Mouse (Mus musculus) midbrain, embryonic 16.5 days (tissue): Measurements from ENCODE around the gene Hmgxb4. TPM values are rescaled to one million over a fixed set of nuclear protein-coding genes. Genes with fewer than 3 reads are reported as not detected.

Source experiments
- ATAC-seq: fragments of 200-750 bp; cut with Nextera tagmentation; 2 replicates; pipeline ENCODE4 v1.8.0; 2017; ENCODE audit warnings: moderate TSS enrichment
- H3K27ac ChIP-seq: fragments of 300-500 bp; sonication (generic); 2 replicates; pipeline ENCODE4 v1.5.1; 2014; ENCODE audit warnings: mild to moderate bottlenecking, low read length, mixed read lengths
- H3K27me3 ChIP-seq: fragments of 300-500 bp; sonication (generic); 2 replicates; pipeline ENCODE4 v1.6.1; 2014; ENCODE audit warnings: low read depth, low read length, mixed read lengths; ENCODE audit not compliant: control insufficient read depth, insufficient read depth
- H3K36me3 ChIP-seq: fragments of 300-500 bp; sonication (generic); 2 replicates; pipeline ENCODE4 v1.6.1; 2014; ENCODE audit warnings: mild to moderate bottlenecking, low read length, moderate library complexity, mixed read lengths; ENCODE audit not compliant: control insufficient read depth, insufficient read depth
- H3K4me1 ChIP-seq: fragments of 300-500 bp; sonication (generic); 2 replicates; pipeline ENCODE4 v1.6.1; 2014; ENCODE audit warnings: mild to moderate bottlenecking, low read length, mixed read lengths; ENCODE audit not compliant: control insufficient read depth, insufficient read depth
- H3K4me2 ChIP-seq: fragments of 300-500 bp; sonication (generic); 2 replicates; pipeline ENCODE4 v1.6.1; 2014; ENCODE audit warnings: mild to moderate bottlenecking, low read length, mixed read lengths
- H3K4me3 ChIP-seq: fragments of 300-500 bp; sonication (generic); 2 replicates; pipeline ENCODE4 v1.5.1; 2014; ENCODE audit warnings: low read depth, mild to moderate bottlenecking, low read length, moderate library complexity, mixed read lengths
- H3K9ac ChIP-seq: fragments of 300-500 bp; sonication (generic); 2 replicates; pipeline ENCODE4 v1.6.1; 2014; ENCODE audit warnings: low read depth, low read length, mixed read lengths
- H3K9me3 ChIP-seq: fragments of 300-500 bp; sonication (generic); replicated peaks from 2 replicates; pipeline ENCODE4 v1.6.1; 2014; ENCODE audit warnings: mild to moderate bottlenecking, low read length, mixed read lengths; ENCODE audit not compliant: control insufficient read depth, poor library complexity, severe bottlenecking
- WGBS: fragments of 180-500 bp; shearing (Covaris S2); extraction: QIAGEN DNeasy Blood & Tissue Kit; methylation state at CpG from one replicate; pipeline ENCODE4 v1.1.7; 2014; 5-methylcytosine and 5-hydroxymethylcytosine counted together
- polyA plus RNA-seq: library from polyadenylated mRNA; unstranded; fragments of >200 nt; fragmentation: Nextera tagmentation; extraction: Ambion mirVana; gene quantifications from 2 replicates; pipeline ENCODE4 v1.2.1, GENCODE M21; 2015

Gene Hmgxb4
- polyA plus RNA-seq, 1 experiment from 2014 or later = 42.7 TPM

DNA sequence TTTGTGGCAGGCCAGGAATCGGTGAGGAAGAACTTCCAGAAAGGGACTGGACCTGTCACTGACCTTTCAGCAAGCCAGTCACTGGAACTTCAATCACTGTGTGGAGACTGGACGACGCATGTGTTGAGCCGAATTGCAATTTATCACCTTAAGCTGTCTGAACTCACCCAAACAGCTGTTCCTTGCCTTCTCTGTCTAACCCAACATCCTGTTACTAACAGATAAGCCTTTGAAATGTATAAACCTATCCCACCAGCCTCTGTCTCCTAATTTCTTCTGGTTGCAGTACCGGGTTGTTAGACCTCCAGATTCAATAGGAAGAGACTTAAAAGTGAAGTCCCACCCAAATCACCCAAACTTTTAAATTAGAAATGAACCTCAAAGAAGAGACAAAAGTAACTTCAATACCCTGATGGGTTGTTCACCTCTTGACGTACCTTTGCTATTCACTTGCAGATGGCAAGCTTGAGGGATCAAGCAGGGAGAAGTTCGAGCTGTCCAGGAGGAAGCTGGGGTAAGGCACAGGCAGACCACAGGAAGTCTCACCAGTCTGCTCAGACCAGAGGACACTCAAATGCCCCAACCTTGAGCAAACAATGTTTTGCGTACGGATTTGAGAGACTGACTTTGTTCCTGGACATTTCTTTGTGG is 13.0 kb upstream of the Hmgxb4 start:
- Histone ChIP-seq H3K9me3 (no peaks in the 10 kb centered on the region), H3K27ac (no peak overlapping the region), H3K27me3 (no peaks in the 10 kb centered on the region), H3K9ac (no peak overlapping the region), H3K4me3 (no peak overlapping the region), H3K4me1 (no peaks in the 10 kb centered on the region), H3K4me2 (no peak overlapping the region), H3K36me3 (no peaks in the 10 kb centered on the region)
- WGBS = 68% methylated on average over 9 of the region's 9 CpGs
- ATAC-seq = peak; percentile 41

DNA sequence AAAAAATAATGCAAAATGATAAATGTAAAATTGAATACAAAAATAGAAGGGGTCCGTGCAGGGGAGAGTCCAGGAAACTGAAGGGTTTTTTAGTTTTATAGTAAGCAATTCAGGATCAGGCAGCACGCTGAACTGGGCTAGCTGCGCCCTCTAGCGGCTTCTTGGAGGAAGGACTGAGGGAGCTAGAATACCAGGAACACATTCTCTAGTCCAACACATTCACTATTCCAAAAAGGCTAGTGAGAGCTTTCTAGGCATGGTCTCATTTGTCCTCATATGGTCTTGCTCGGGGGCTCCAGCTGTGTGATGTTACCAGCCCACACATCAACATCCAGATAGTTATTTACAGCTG is 12.5 kb upstream of the Hmgxb4 start:
- Histone ChIP-seq H3K4me3 (no peak overlapping the region), H3K9ac (no peak overlapping the region), H3K4me2 (no peak overlapping the region), H3K36me3 (no peaks in the 10 kb centered on the region), H3K4me1 (no peaks in the 10 kb centered on the region), H3K9me3 (no peaks in the 10 kb centered on the region), H3K27ac (no peak overlapping the region), H3K27me3 (no peaks in the 10 kb centered on the region)
- ATAC-seq = peak; percentile 81
- 2% methylated on average over 5 of the region's 5 CpGs for WGBS

DNA sequence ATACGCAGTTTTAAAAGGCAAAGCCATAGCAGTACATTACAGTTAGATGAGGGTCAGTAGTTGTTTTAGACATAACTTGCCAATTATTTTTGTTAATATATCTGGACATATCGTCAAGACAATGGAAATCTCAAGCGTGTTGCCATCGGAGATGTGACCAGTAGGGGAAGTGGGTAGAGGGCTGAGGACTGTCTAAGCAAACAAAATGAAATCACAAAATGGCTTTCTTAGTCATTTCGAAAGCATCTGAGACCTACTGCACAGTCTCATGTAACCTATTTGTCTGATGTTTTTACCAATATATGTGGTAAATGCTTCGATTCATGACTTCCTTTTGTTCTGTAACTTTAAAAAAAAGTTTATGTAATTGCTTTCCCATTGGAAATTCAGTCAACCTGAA is 11.3 kb upstream of the Hmgxb4 start:
- no peaks in the 10 kb centered on the region for H3K36me3 ChIP-seq
- WGBS = 90% methylated on average over 6 of the region's 6 CpGs
- H3K27ac ChIP-seq = no peak overlapping the region
- no peaks in the 10 kb centered on the region for H3K9me3 ChIP-seq
- H3K4me1 ChIP-seq = no peaks in the 10 kb centered on the region
- H3K27me3 ChIP-seq = no peaks in the 10 kb centered on the region
- no peak overlapping the region for H3K4me3 ChIP-seq
- no peak overlapping the region for H3K4me2 ChIP-seq
- H3K9ac ChIP-seq = no peak overlapping the region
- ATAC-seq = no peak

DNA sequence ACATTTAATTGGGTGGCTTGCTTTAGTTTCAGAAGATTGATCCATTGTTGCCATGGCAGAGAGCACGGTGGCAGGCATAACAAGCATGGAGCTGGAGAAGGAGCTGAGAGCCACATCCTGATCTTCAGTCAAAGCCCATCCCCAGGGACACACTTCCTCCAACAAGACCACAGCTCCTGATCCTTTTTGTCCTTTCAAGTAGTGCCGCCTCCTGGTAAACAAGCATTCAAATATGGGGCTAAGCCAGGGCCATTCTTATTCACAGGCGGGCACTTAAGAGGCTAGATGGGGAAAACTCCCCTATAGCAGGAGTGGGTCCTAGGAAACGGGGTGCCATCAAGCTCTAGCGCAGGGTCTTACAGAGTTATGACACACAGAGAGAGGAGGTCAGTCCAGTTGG is 5.7 kb upstream of the Hmgxb4 start:
- ATAC-seq = no peak
- no peak overlapping the region for H3K4me3 ChIP-seq
- H3K9me3 ChIP-seq = no peaks in the 10 kb centered on the region
- no peak overlapping the region for H3K9ac ChIP-seq
- H3K36me3 ChIP-seq = no peaks in the 10 kb centered on the region
- H3K27ac ChIP-seq = no peak overlapping the region
- no peaks in the 10 kb centered on the region for H3K4me1 ChIP-seq
- no peak overlapping the region for H3K4me2 ChIP-seq
- H3K27me3 ChIP-seq = no peaks in the 10 kb centered on the region; the same call in 1 of the 2 replicates
- WGBS = 78% methylated on average over 5 of the region's 5 CpGs

DNA sequence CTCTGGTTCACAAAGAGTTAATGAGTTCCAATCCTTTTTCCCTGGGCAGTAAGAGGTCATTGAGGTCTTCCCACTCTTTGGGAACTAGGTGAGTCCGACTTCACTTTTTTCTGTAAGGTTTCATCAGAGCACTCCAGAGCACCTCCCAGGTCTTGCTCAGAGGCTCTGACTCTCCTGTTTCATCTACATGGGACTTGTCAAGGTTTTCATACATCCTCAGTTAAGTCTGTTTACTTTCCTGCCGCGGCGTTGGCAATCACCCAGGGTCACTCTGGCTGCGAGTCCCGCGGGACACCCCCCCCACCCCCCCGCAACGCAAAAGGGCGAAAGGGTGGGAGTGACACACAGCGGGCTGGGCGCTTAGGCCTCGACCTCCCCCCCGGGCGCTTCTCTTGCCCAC is 3.1 kb upstream of the Hmgxb4 start:
- no peak for ATAC-seq
- 22% methylated on average over 15 of the region's 15 CpGs for WGBS
- Histone ChIP-seq H3K9me3 (no peaks in the 10 kb centered on the region), H3K4me3 (no peak overlapping the region), H3K4me2 (no peak overlapping the region), H3K9ac (no peak overlapping the region), H3K36me3 (no peaks in the 10 kb centered on the region), H3K27me3 (no peaks in the 10 kb centered on the region; the same call in 1 of the 2 replicates), H3K27ac (no peak overlapping the region), H3K4me1 (peaks cover 12% of the 10 kb centered on the region)

DNA sequence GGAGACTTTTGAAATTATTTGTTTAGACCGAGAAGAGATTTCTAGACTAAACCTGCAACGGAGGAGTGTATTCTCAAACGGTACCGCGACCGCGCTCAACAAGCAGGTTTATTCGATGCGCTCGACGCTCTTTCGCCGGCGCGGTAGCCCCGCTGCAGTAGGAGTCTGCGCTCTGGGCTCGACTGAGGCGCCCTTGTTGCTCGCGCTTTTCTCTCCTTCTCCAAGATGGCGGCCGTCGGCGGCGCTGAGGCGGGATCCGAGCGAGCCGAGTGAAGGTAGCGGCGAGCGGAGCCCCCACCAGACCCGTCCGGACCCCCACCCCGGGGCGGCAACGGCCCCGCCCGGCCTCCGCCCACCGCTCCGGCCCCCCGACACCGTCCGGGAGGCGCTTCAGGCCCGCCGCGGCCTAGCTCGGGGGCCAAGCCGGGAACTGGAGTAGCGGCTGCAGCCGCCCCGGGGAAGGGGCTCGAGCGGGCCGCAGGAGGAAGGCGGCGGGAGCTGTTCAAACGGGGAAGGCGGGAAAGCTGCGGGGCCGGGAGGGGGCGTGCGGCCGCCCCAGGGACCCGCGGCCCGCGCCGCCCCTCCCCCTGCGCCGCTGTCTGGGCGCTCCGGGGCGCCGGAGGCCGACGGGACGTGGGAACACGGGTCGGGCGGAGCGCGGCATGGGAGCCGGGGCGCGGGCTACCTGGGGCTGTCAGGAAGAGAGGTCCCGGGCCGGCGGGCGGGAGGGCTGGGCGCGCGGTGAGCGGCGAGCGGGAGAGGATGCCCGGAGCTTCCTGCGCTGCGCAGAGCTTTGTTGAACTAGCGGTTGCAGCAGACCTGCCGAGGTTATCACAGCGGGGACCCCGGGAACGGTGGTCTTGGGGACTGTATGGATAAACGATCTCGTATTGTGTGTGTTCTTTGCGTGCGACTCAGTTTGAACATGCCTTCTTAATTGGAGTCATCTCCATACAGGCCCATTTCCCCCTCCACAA is 607 bp downstream of the Hmgxb4 start:
- H3K36me3 ChIP-seq = no peaks in the 10 kb centered on the region
- peak overlapping the region; percentile 99 for H3K9ac ChIP-seq
- peak overlapping the region; percentile 65 for H3K4me2 ChIP-seq
- ATAC-seq = peak; percentile 98
- peaks cover 16% of the 10 kb centered on the region for H3K4me1 ChIP-seq
- no peaks in the 10 kb centered on the region; the same call in 1 of the 2 replicates for H3K27me3 ChIP-seq
- no peaks in the 10 kb centered on the region for H3K9me3 ChIP-seq
- WGBS = 1% methylated on average over 82 of the region's 111 CpGs
- H3K27ac ChIP-seq = peak overlapping the region; percentile 98
- peak overlapping the region; percentile 93 for H3K4me3 ChIP-seq

DNA sequence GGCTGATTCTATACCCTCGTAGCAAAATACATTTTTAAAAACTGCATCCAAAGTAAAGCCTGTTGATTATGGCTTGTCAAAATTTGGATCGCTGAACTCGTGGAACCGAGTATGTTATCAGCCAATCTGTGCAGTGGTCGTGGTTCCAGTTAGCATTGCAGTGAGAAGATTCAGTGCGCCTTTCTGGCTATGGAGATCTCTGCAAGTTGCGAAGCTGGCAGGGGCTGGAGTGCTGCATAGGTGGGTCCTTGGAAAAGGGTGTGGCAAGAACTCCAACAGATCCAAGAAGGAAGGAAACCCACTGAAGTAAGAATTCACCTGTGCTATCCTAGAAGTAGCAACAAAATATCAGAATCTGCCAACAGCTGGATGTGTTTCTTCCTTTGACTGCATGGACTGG is 1.4 kb downstream of the Hmgxb4 start:
- Histone ChIP-seq H3K27ac (peak overlapping the region; percentile 98), H3K4me1 (peaks cover 16% of the 10 kb centered on the region), H3K9me3 (no peaks in the 10 kb centered on the region), H3K4me3 (peak overlapping the region; percentile 93), H3K9ac (peak overlapping the region; percentile 99), H3K4me2 (peak overlapping the region; percentile 60), H3K36me3 (peaks cover 6% of the 10 kb centered on the region), H3K27me3 (no peaks in the 10 kb centered on the region; the same call in 1 of the 2 replicates)
- 6% methylated on average over 7 of the region's 7 CpGs for WGBS
- peak; percentile 4; the same call in 1 of the 2 replicates for ATAC-seq

DNA sequence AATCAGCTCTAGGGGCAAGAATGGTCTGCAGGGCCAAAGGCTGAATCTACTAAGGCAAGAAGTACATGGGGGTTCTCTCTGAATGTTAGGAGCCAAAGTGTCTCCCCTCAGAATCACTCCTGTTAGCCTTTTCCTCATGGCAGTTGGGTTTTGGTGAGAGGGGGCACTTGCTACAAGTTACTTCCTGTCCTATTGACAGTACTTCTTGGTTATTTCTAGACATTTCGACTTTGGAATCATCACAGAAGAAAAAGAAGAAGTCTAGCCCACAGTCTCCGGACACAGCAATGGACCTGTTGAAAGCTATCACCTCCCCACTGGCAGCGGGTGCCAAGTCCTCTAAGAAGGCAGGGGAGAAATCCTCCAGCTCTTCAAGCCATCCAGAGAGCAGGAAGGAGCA is 7.3 kb downstream of the Hmgxb4 start:
- 95% methylated on average over 3 of the region's 3 CpGs for WGBS
- no peak overlapping the region for H3K4me2 ChIP-seq
- H3K27ac ChIP-seq = no peak overlapping the region
- H3K36me3 ChIP-seq = peaks cover 39% of the 10 kb centered on the region
- ATAC-seq = no peak
- no peaks in the 10 kb centered on the region for H3K9me3 ChIP-seq
- no peak overlapping the region for H3K9ac ChIP-seq
- 0 out of 2 replicates have a peak, but pooled peaks cover 2% of the 10 kb centered on the region for H3K4me1 ChIP-seq
- no peak overlapping the region for H3K4me3 ChIP-seq
- no peaks in the 10 kb centered on the region for H3K27me3 ChIP-seq

DNA sequence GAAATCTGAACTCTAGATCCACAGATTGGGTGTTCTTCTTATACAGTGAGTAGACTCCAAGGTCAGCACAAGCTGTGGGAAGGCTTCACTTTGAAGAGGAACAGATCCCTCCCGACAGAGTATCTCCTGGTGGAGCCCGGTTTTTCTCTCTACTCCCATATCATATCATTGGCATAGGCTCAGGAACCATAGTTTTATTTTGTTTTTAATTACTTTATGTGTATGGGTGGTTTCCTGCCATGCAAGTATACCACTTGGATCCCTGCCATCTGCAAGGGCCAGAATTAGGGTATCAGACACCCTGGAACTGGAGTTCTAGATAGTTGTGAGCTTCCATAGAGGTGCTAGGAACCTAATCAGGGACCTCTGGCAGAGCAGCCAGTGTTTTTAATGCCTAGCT is 15.7 kb downstream of the Hmgxb4 start:
- H3K27me3 ChIP-seq = no peaks in the 10 kb centered on the region
- H3K4me2 ChIP-seq = no peak overlapping the region
- H3K36me3 ChIP-seq = peaks cover 18% of the 10 kb centered on the region
- H3K9ac ChIP-seq = no peak overlapping the region
- 95% methylated on average over 2 of the region's 2 CpGs for WGBS
- no peak overlapping the region for H3K4me3 ChIP-seq
- no peaks in the 10 kb centered on the region for H3K4me1 ChIP-seq
- no peaks in the 10 kb centered on the region for H3K9me3 ChIP-seq
- no peak for ATAC-seq
- no peak overlapping the region for H3K27ac ChIP-seq
